Mouse (Mus musculus) midbrain, embryonic 11.5 days (tissue): Measurements from ENCODE around the gene Cited2. TPM values are rescaled to one million over a fixed set of nuclear protein-coding genes. Genes with fewer than 3 reads are reported as not detected.
A peak's percentile ranks its signal among the peaks of the same experiment; 100 is the strongest.

Experiments
- ATAC-seq: fragments of 200-750 bp; cut with Nextera tagmentation; 2 replicates; pipeline ENCODE4 v1.8.0; 2017; ENCODE audit warnings: moderate TSS enrichment, moderate library complexity; ENCODE audit not compliant: low FRiP score
- DNase-seq: peaks from one replicate; pipeline ENCODE4 v3.0.0; 2015; ENCODE audit warnings: low spot score; ENCODE audit errors: missing footprints
- H3K27ac ChIP-seq: fragments of 300-500 bp; sonication (generic); 2 replicates; pipeline ENCODE4 v1.5.1; 2014; ENCODE audit warnings: low read depth, low read length
- H3K27me3 ChIP-seq: fragments of 300-500 bp; sonication (generic); 2 replicates; pipeline ENCODE4 v1.6.1; 2014; ENCODE audit warnings: mild to moderate bottlenecking, low read length, moderate library complexity, mixed read lengths; ENCODE audit not compliant: control insufficient read depth, insufficient read depth
- H3K36me3 ChIP-seq: fragments of 300-500 bp; sonication (generic); 2 replicates; pipeline ENCODE4 v1.6.1; 2014; ENCODE audit warnings: mild to moderate bottlenecking, low read length, moderate library complexity, mixed read lengths; ENCODE audit not compliant: control insufficient read depth, insufficient read depth
- H3K4me1 ChIP-seq: fragments of 300-500 bp; sonication (generic); 2 replicates; pipeline ENCODE4 v1.6.1; 2014; ENCODE audit warnings: low read length; ENCODE audit not compliant: control insufficient read depth, insufficient read depth
- H3K4me2 ChIP-seq: fragments of 300-500 bp; sonication (generic); 2 replicates; pipeline ENCODE4 v1.6.1; 2014; ENCODE audit warnings: mild to moderate bottlenecking, moderate library complexity
- H3K4me3 ChIP-seq: fragments of 300-500 bp; sonication (generic); 2 replicates; pipeline ENCODE4 v1.5.1; 2014; ENCODE audit warnings: low read depth, low read length
- H3K9ac ChIP-seq: fragments of 300-500 bp; sonication (generic); 2 replicates; pipeline ENCODE4 v1.6.1; 2014; ENCODE audit warnings: low read length
- H3K9me3 ChIP-seq: fragments of 300-500 bp; sonication (generic); 2 replicates; pipeline ENCODE4 v1.6.1; 2016; ENCODE audit warnings: low read length; ENCODE audit not compliant: control insufficient read depth
- WGBS: fragments of 180-500 bp; shearing (Covaris S2); extraction: QIAGEN DNeasy Blood & Tissue Kit; methylation state at CpG from one replicate; pipeline ENCODE4 v1.1.7; 2014; 5-methylcytosine and 5-hydroxymethylcytosine counted together
- polyA plus RNA-seq: library from polyadenylated mRNA; unstranded; fragments of >200 nt; fragmentation: Nextera tagmentation; extraction: Ambion mirVana; gene quantifications from 2 replicates; pipeline ENCODE4 v1.2.1, GENCODE M21; 2014

Gene Cited2
- polyA plus RNA-seq, 1 experiment from 2014 or later: 95.8 TPM

DNA sequence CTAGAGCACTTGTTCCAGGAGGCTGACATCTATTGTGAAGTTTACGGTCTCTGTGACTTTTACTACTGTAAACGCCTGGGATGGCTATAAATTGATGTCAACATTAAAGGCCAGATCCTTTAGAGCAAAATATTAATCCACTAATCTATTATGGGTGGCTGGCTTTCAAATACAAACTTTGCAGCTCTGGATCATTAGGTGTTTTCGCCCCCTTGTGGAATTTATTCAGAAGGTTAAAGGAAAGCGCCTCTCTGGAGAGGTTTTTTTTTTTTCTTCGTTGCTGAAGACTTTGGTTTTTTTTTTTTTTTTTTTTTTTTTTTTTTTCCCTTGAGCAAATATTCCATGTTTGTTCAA is 4.9 kb downstream of the Cited2 start:
- peak overlapping the region; percentile 40; the same call in 1 of the 2 replicates for H3K27ac ChIP-seq
- no peak overlapping the region for H3K9ac ChIP-seq
- WGBS: 14% methylated on average over 5 of the region's 5 CpGs
- DNase-seq (no peak), ATAC-seq (no peak)
- H3K4me1 ChIP-seq: peaks cover 16% of the 10 kb centered on the region
- H3K9me3 ChIP-seq: no peaks in the 10 kb centered on the region
- no peak overlapping the region for H3K4me3 ChIP-seq
- no peaks in the 10 kb centered on the region for H3K27me3 ChIP-seq
- no peak overlapping the region; the same call in 1 of the 2 replicates for H3K4me2 ChIP-seq
- H3K36me3 ChIP-seq: no peaks in the 10 kb centered on the region; the same call in 1 of the 2 replicates

DNA sequence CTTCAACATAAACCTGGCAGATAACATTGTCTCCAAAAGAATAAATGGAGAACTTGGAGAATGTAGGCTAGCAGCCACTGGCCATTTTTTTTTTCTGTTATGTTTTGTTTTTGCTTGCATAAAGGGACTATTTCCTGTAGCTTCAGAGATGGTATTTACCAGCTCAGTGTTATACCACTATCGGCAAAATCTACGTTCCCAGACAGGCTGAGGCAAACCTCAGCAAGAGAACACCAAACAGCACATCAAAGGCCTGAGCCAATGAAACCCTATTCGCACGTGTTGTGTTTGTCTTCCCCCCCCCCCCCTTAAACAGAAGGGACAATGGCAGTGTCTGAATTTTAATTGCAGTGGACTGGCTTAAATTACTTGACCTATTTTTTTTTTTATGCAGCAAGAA is 5.7 kb downstream of the Cited2 start:
- DNase-seq (no peak), ATAC-seq (no peak)
- Histone ChIP-seq H3K9me3 (no peaks in the 10 kb centered on the region), H3K4me2 (no peak overlapping the region), H3K9ac (no peak overlapping the region), H3K4me3 (no peak overlapping the region), H3K27ac (no peak overlapping the region), H3K4me1 (peaks cover 16% of the 10 kb centered on the region), H3K27me3 (no peaks in the 10 kb centered on the region), H3K36me3 (no peaks in the 10 kb centered on the region; the same call in 1 of the 2 replicates)
- WGBS: 39% methylated on average over 4 of the region's 4 CpGs

DNA sequence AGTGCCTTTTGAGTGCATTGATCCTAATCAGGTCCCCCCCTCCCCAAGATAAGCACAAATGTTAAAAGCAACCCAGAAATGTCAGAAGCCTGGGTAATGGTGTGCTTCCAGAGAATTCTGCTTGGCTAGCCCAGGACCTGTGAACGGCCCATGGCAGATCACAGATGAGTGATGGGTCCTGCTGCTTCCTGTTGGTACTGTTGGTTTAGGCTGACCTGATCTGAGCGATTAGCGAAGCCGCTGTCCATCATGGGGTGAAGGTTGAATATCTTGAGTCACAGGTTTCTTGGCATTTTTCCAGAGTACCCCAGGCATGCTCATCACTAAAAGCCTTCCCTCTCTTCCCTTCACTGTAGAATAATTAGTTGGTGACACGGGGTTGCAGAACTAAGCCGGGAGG is 6.5 kb downstream of the Cited2 start:
- Histone ChIP-seq H3K27ac (no peak overlapping the region), H3K4me3 (no peak overlapping the region), H3K9ac (no peak overlapping the region), H3K9me3 (no peaks in the 10 kb centered on the region), H3K36me3 (no peaks in the 10 kb centered on the region), H3K4me2 (no peak overlapping the region), H3K27me3 (no peaks in the 10 kb centered on the region), H3K4me1 (peaks cover 16% of the 10 kb centered on the region)
- DNase-seq (no peak), ATAC-seq (no peak)
- WGBS: 84% methylated on average over 6 of the region's 6 CpGs

DNA sequence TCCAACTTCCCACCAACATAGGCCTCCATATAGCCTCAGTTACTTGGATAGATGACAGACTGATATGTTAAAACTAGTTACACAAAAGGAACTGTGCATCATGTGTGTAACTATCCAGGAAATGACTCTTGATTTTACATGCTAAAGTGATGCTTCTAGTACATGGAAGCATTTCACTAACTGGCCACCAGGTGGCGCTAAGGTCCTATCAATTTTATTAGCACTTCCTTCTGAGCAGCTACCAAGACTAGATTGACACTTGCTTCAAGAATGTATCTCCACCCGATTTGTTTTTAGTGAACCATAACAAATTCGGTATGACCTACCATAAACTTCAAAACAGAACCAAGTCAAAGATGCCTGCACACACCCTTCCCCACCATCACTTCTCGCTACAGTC is 10.0 kb downstream of the Cited2 start:
- Histone ChIP-seq H3K36me3 (no peaks in the 10 kb centered on the region), H3K4me1 (no peaks in the 10 kb centered on the region), H3K9ac (no peak overlapping the region), H3K9me3 (no peaks in the 10 kb centered on the region), H3K27me3 (no peaks in the 10 kb centered on the region), H3K27ac (no peak overlapping the region), H3K4me2 (no peak overlapping the region), H3K4me3 (no peak overlapping the region)
- DNase-seq (peak; percentile 97), ATAC-seq (peak; percentile 47)
- 20% methylated on average over 4 of the region's 4 CpGs for WGBS

DNA sequence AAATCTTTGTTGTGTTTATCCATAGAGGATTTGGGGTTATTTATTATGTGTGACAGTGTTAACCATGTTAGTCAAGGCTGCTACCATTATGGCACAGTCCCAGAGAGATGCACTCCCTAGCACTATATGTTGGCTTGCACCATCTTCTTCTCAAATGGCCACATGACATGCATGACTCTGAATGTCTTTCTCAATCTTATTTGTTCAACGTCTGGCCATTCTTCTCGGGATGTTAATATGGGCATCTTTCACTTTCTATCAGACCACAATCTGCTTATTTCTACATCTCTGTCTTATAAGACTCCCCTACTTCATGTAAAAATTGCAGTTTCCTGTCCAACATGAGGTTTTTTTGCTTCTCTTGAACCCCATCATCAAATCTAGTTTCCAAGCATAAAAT is 19.6 kb downstream of the Cited2 start:
- no peaks in the 10 kb centered on the region for H3K27me3 ChIP-seq
- no peak overlapping the region for H3K9ac ChIP-seq
- no peaks in the 10 kb centered on the region for H3K36me3 ChIP-seq
- DNase-seq: peak; percentile 6
- ATAC-seq: no peak
- H3K4me1 ChIP-seq: no peaks in the 10 kb centered on the region
- no peak overlapping the region for H3K27ac ChIP-seq
- WGBS: 94% methylated on average over 2 of the region's 2 CpGs
- no peak overlapping the region for H3K4me2 ChIP-seq
- H3K4me3 ChIP-seq: no peak overlapping the region
- no peaks in the 10 kb centered on the region for H3K9me3 ChIP-seq

DNA sequence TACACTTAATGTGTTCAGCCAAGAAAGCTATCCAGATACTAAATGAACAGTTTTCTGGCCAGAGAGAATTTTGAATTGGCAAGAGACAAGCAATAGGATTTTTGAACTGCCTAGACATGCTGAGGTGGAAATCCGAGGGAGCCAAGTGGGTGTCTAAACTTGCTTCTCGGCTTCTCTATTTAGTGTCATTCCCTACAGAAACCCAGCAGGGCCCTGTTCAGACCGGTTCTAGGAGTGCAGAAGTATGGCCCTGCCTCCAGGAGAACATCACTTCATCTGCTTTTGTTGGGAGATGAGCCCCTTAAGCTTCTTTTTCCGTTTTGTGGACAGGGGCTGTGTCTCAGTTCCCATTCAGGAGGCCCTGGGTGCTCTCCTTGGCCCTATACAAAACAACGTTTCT is 29.5 kb downstream of the Cited2 start:
- H3K9ac ChIP-seq: no peak overlapping the region
- peaks cover 2% of the 10 kb centered on the region; the same call in 1 of the 2 replicates for H3K9me3 ChIP-seq
- no peaks in the 10 kb centered on the region for H3K27me3 ChIP-seq
- H3K4me3 ChIP-seq: no peak overlapping the region
- H3K4me1 ChIP-seq: no peaks in the 10 kb centered on the region
- H3K27ac ChIP-seq: no peak overlapping the region
- H3K4me2 ChIP-seq: no peak overlapping the region
- 75% methylated on average over 5 of the region's 5 CpGs for WGBS
- no peak for ATAC-seq
- DNase-seq: peak; percentile 8
- H3K36me3 ChIP-seq: no peaks in the 10 kb centered on the region

DNA sequence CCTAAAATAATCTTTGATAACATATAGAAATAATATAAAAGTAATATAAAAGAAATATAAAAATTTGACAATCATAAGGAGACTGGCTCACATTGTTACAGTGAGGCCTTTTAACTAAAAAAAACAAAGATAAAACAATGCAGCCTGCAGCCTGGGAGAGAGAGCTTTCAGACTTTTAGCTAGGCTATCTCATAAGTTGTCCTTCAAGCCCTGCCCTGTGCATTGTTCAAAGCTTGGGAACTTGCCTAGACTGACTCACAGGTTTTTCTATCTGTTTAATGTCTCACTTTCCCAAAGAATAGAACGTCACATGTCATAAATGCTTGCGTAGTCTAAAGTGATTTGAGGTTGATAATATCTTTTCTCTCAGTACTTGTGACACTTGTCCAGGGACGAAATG is 36.8 kb downstream of the Cited2 start:
- WGBS: 92% methylated on average over 3 of the region's 3 CpGs
- no peak overlapping the region for H3K4me3 ChIP-seq
- no peaks in the 10 kb centered on the region for H3K27me3 ChIP-seq
- peaks cover 2% of the 10 kb centered on the region; the same call in 1 of the 2 replicates for H3K9me3 ChIP-seq
- no peaks in the 10 kb centered on the region for H3K36me3 ChIP-seq
- no peak for DNase-seq
- H3K27ac ChIP-seq: no peak overlapping the region
- no peaks in the 10 kb centered on the region for H3K4me1 ChIP-seq
- no peak for ATAC-seq
- H3K4me2 ChIP-seq: no peak overlapping the region
- H3K9ac ChIP-seq: no peak overlapping the region

DNA sequence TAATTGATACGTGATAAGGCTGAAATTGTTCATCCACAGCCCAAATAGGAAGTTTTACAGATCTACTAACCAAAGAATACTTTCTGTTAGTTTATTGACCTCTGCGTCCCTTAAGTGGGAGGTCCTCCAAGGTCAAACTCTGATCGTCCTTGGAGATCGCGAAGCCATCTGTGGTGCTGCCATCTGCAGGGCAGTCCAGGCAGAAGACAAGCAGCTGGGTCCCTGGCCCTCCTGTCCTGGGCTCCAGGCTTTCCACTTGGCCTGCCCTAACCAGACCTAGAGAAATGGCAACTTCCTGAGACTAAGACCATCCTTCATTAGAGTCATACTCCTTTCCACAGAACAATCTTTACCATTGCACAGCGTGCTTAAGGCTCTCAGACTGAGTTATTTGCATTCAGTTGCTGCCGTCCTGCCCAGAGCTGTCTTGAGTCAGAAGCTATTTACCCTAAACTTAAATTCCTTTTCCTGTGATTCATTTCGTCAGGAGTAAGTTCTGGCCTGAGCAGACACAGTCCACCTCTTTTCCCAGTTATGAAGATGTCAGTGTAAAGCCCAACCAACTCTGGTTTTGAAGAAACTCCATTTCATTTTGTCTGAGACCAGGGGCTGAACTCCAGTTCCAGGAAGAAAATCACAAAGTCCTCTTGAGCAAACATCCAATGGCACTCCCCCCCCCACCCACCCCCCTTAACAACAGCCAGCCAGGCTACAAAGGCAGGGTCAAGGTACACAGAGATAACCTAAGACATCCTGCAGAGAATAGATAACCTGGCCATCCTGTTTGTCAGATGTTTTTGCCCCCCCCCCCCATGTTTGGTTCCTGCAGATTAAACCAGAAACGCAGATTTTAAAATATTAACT is 38.0 kb downstream of the Cited2 start:
- no peak for ATAC-seq
- Histone ChIP-seq H3K27ac (no peak overlapping the region), H3K4me3 (no peak overlapping the region), H3K27me3 (no peaks in the 10 kb centered on the region), H3K36me3 (no peaks in the 10 kb centered on the region), H3K4me1 (no peaks in the 10 kb centered on the region), H3K9ac (no peak overlapping the region), H3K9me3 (no peaks in the 10 kb centered on the region; the same call in 1 of the 2 replicates), H3K4me2 (no peak overlapping the region)
- WGBS: 69% methylated on average over 9 of the region's 9 CpGs
- no peak for DNase-seq

DNA sequence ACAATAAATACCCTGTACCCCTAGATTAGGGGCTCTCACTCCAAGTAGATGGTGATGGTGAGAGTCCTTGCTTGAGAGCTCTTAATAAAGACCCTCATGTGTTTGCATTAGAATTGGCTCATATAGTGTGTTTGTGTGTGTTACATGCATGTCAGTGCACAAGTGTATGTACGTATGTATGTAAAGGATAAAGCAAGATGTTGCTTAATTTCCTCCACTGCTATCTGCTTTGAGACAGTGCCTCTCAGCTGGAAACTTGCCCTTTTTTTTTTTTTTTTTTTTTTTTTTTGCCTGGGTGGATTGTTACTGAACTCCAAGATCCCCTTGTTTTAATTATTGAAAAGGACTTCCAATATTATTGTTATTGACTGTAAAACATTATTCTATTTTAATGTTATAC is 38.6 kb downstream of the Cited2 start:
- Histone ChIP-seq H3K4me1 (no peaks in the 10 kb centered on the region), H3K4me2 (no peak overlapping the region), H3K4me3 (no peak overlapping the region), H3K36me3 (no peaks in the 10 kb centered on the region), H3K9me3 (no peaks in the 10 kb centered on the region), H3K9ac (no peak overlapping the region), H3K27me3 (no peaks in the 10 kb centered on the region), H3K27ac (no peak overlapping the region)
- ATAC-seq (no peak), DNase-seq (no peak)
- 96% methylated on average over 1 of the region's 1 CpGs for WGBS
